Mouse (Mus musculus) stomach, postnatal 0 days (tissue): ENCODE results near the gene Il11ra2. TPM values are rescaled to one million over a fixed set of nuclear protein-coding genes. Genes with fewer than 3 reads are reported as not detected.
"Not testable (repeated sequence)": the region's sequence is repeated elsewhere in the genome, so short reads cannot be mapped to it uniquely, and the experiment has no call there.

Source experiments
- ATAC-seq: fragments of 200-750 bp; cut with Nextera tagmentation; 2 replicates; pipeline ENCODE4 v1.8.0; 2017; ENCODE audit not compliant: low FRiP score, low TSS enrichment
- DNase-seq: peaks from one replicate; pipeline ENCODE4 v3.0.0-alpha.2; 2016; ENCODE audit warnings: low spot score
- H3K27ac ChIP-seq: fragments of 300-500 bp; sonication (generic); replicated peaks from 2 replicates; pipeline ENCODE4 v1.5.1; 2014; ENCODE audit warnings: mild to moderate bottlenecking, control low read depth
- H3K27me3 ChIP-seq: fragments of 300-500 bp; sonication (generic); 2 replicates; pipeline ENCODE4 v1.6.1; 2014; ENCODE audit warnings: low read length; ENCODE audit not compliant: control insufficient read depth, insufficient read depth
- H3K36me3 ChIP-seq: fragments of 300-500 bp; sonication (generic); 2 replicates; pipeline ENCODE4 v1.6.1; 2014; ENCODE audit warnings: low read length, mixed read lengths; ENCODE audit not compliant: control insufficient read depth, insufficient read depth
- H3K4me1 ChIP-seq: fragments of 300-500 bp; sonication (generic); replicated peaks from 2 replicates; pipeline ENCODE4 v1.6.1; 2014; ENCODE audit warnings: antibody characterized with exemption; ENCODE audit not compliant: control insufficient read depth, insufficient read depth
- H3K4me2 ChIP-seq: fragments of 300-500 bp; sonication (generic); replicated peaks from 2 replicates; pipeline ENCODE4 v1.6.1; 2014; ENCODE audit warnings: low read depth, mild to moderate bottlenecking, control low read depth, moderate library complexity
- H3K4me3 ChIP-seq: fragments of 300-500 bp; sonication (generic); 2 replicates; pipeline ENCODE4 v1.5.1; 2014; ENCODE audit warnings: low read depth, low read length, control low read depth
- H3K9ac ChIP-seq: fragments of 300-500 bp; sonication (generic); 2 replicates; pipeline ENCODE4 v1.6.1; 2014; ENCODE audit warnings: mild to moderate bottlenecking, low read length, control low read depth, mixed read lengths
- H3K9me3 ChIP-seq: fragments of 300-500 bp; sonication (generic); 2 replicates; pipeline ENCODE4 v1.6.1; 2016; ENCODE audit warnings: low read length; ENCODE audit not compliant: control insufficient read depth
- WGBS: fragments of 180-500 bp; shearing (Covaris S2); extraction: QIAGEN DNeasy Blood & Tissue Kit; methylation state at CpG from one replicate; pipeline ENCODE4 v1.1.7; 2014; 5-methylcytosine and 5-hydroxymethylcytosine counted together
- polyA plus RNA-seq: library from polyadenylated mRNA; unstranded; fragments of >200 nt; fragmentation: Nextera tagmentation; extraction: Ambion mirVana; gene quantifications from 2 replicates; pipeline ENCODE4 v1.2.1, GENCODE M21; 2015

Il11ra2 gene
- not detected in 2 replicates for polyA plus RNA-seq

DNA sequence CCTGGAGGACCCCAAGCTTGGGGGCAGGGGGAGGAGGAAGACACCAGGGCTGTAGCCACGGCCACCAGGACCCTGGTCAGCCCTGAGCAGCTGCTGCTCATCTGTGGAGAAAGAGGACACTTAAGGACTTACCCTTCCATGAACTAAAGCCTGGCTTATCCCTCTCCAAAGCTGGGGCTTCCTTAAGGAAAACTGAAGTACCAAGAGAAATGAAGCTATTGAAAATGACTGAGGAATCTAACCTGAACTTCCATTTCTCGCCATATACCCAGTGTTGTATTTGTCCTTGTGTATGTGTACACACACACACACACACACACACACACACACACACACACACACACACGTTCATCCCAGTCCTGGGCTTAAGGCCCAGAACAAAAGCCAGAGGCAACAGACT lies at the start of gene Il11ra2:
TSS of gene Il11ra2 (minus strand) at position 101 of the 400 bp plus-strand sequence.
- H3K4me2 ChIP-seq, H3K4me3 ChIP-seq, H3K9me3 ChIP-seq, ATAC-seq, H3K27ac ChIP-seq, H3K36me3 ChIP-seq, H3K9ac ChIP-seq, H3K4me1 ChIP-seq, H3K27me3 ChIP-seq, DNase-seq: not testable (repeated sequence)
- WGBS: no CpG with 5 or more reads among the region's 3 CpGs

DNA sequence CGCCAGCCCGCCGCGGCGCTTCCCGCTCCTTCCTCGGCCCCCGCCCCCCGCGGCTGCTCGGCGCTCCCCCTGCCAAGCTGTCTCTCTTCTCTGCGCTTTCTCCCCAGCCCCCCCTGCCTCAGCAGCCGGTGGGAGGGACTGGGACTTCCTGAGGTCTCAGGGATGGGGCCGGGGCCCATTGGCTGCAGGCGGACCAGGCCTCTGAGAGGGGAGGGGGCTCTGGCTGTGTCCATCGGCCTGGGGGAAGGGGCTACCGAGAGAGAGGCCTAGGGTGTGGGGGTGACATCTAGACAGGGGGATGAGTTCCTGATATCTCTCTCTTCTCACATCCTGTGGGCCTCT lies 20.5 kb upstream of the Il11ra2 start:
- no CpG with 5 or more reads among the region's 18 CpGs for WGBS
- not testable (repeated sequence) for ATAC-seq

DNA sequence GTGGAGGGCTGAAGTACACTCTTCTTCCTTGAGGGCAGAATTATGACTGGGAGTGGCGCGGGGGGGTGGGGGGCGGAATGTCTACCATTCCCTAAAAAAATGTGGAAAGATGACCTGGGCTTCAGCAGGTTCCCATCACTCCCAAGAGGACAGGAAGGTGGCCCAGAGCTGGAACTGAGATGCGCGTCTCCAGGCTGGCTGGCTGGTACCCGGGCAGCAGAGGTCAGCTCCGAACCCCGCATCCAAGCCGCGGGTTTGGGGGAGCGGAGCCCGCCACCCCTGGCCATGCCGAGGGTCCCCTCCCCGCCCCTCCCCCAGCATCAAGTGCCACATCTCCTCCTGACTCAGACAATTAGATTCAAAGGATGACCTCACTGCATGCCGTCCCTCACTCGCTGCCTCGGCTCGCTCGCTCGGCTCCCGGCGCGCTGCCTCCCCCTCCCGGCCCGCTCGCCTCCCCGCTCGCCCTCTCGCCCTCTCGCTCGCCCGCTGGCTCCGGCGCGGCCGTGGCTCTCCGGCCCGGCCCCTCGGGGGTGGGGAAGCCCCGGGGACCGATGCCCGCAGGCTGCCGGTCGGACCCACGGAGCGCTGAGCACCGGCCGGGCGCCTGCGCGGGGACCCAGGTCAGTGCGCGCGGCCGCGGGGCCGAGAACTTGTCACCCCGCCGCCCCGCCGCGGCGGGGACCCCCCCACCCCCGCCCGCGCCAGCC lies 19.9 kb upstream of the Il11ra2 start:
- not testable (repeated sequence) for ATAC-seq, H3K4me2 ChIP-seq, H3K9ac ChIP-seq, H3K27ac ChIP-seq, H3K4me1 ChIP-seq, DNase-seq, H3K9me3 ChIP-seq, H3K36me3 ChIP-seq, H3K27me3 ChIP-seq, H3K4me3 ChIP-seq
- no CpG with 5 or more reads among the region's 66 CpGs for WGBS

More for the DNA sequence above, 20.5 kb upstream of the Il11ra2 start:
- not testable (repeated sequence) for DNase-seq, H3K9me3 ChIP-seq, H3K4me3 ChIP-seq, H3K27ac ChIP-seq, H3K36me3 ChIP-seq, H3K4me2 ChIP-seq, H3K4me1 ChIP-seq, H3K27me3 ChIP-seq, H3K9ac ChIP-seq

DNA sequence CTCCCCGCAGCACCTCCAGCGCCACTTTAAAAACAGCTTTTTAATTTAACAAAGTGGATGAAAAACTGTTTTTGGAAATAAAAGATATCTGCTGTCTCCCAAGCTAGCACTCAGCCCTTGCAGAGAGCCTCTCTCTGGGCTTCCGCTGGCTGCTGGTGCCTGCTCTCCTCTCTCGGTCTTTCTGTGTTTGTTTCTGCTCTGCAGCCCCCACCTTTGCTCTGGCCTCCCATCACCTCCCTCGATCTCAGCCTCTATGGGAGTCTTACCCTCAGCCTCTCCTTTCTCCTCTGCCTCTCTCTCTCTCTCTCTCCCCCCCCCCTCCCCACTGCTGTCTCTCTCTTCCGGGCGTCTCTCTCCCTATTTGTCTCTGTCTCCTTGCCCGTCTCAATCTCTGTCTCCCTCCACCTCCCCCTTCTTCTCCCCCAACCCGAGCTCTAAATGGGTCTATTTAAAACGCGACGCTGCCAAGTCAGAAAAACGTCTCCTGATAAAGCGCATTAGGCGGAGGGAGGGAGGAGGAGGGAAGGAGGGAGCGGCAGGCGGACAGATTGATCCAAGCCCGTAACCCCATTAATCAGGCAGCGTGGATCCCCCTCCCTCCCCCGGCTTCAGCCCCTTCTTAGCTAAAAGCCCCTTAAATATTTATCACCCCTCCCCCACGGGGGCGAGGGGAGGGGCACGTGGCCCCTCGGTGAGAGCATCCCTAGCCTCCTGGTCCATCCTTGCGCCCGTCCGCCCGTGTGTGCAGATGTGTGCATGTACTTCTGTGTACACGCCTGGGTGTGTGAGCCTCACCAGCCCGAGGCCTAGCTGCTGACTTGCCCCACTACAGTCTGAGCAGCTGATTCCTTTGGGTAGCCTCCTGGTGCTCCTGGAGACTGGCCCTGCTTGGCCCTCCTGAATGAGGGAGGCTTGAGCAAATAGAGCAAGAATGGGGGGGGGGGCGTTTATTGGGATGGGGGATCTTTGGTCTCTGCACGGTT lies 19.0 kb upstream of the Il11ra2 start:
- DNase-seq, H3K4me3 ChIP-seq, ATAC-seq, H3K36me3 ChIP-seq, H3K27me3 ChIP-seq, H3K9me3 ChIP-seq, H3K27ac ChIP-seq, H3K4me2 ChIP-seq, H3K4me1 ChIP-seq, H3K9ac ChIP-seq: not testable (repeated sequence)
- WGBS: no CpG with 5 or more reads among the region's 32 CpGs

DNA sequence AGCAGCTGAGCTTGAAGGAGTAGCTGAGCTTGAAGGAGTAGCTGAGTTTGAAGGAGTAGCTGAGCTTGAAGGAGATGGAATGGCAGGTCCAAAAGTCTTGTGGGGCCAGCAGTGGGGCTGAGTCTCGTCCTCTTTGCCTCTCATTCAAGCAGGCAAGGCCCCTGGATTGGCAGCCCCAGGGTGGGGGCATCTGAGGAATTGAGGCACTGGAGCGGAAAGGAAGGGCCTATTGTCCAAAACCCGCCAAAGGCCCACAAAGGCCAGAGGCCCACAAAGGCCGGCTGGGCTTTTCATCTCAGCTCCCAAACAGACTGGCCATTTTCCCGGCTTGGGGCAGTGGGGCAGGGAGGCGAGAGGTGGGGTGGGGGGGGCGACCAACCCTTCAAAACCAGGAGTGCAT lies 17.7 kb upstream of the Il11ra2 start:
- not testable (repeated sequence) for H3K9me3 ChIP-seq, ATAC-seq, H3K9ac ChIP-seq, H3K27me3 ChIP-seq, H3K4me1 ChIP-seq, H3K4me2 ChIP-seq, DNase-seq, H3K27ac ChIP-seq, H3K4me3 ChIP-seq, H3K36me3 ChIP-seq
- no CpG with 5 or more reads among the region's 7 CpGs for WGBS

DNA sequence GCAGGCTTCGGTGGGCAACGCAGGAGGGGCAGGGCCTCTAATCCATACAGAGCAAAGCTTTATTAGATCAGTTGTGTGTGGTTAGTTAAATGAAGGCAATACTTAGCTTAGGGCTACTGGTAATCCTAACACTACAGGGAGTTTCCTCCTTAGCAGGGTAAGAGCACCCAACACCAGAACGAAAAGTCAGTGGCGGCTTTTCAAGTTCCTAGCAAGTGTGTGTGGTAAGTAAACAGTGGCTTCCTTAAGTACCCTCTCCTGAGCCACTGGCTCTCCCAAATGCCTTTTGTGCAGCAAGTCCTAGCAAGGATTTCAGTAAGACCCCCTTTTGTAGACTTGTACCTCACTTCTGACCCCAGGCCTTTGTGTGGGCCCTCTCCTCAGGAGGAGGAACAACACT lies 13.7 kb upstream of the Il11ra2 start:
- H3K27me3 ChIP-seq, H3K36me3 ChIP-seq, DNase-seq, H3K9ac ChIP-seq, H3K27ac ChIP-seq, ATAC-seq, H3K4me3 ChIP-seq, H3K4me1 ChIP-seq, H3K9me3 ChIP-seq, H3K4me2 ChIP-seq: not testable (repeated sequence)
- no CpG with 5 or more reads among the region's 4 CpGs for WGBS

DNA sequence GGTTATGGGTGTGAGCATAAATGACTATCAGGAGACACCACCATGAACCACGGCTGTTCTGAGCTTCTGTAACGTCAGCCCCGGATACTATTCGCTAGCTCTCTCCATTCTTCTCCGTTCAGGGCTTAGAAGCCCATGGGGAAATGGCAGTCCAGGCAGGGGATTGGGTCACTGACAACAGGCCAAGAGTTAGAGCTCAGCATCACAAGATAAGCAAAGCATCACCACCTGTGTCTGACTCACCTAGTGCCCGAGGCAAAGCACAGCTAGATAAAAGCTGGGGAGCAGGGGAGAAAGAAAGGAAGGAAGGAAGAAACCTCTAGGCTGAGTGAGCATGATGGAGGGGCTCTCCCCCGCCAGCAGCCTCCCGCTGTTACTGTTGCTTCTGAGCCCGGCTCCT lies 6.7 kb downstream of the Il11ra2 start, which contains the start of gene Ccl27b:
TSS of gene Ccl27b (plus strand) at position 301 of the 400 bp plus-strand sequence.
- not testable (repeated sequence) for ATAC-seq

DNA sequence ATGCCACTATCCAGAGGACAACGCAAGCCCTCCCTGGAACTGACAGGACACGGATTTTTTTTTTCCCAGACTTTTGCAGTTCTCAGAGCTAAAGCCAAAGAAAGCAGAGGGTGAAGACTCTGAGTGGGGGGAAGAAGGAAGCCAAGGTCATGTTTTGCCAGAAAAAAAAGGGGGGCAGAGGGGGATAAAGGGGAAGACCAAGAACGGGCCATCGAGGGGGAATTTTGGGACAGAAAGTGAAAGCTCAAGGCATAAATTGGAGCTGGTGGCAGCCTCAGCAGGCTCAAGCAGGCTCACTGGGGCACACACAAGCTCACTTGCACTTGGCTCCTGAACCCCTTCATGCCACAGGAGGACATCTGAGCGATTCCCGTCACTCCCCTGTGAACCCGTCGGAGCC lies 32.3 kb downstream of the Il11ra2 start, which contains the start of gene Gm2564:
TSS of gene Gm2564 (plus strand) at position 301 of the 400 bp plus-strand sequence.
- DNase-seq, H3K4me2 ChIP-seq, H3K27me3 ChIP-seq, H3K4me1 ChIP-seq, H3K9ac ChIP-seq, H3K9me3 ChIP-seq, H3K4me3 ChIP-seq, H3K27ac ChIP-seq, ATAC-seq, H3K36me3 ChIP-seq: not testable (repeated sequence)
- no CpG with 5 or more reads among the region's 8 CpGs for WGBS

More for the DNA sequence above, 6.7 kb downstream of the Il11ra2 start, which contains the start of gene Ccl27b:
- no CpG with 5 or more reads among the region's 9 CpGs for WGBS
- H3K4me2 ChIP-seq, H3K9ac ChIP-seq, H3K27me3 ChIP-seq, H3K4me3 ChIP-seq, H3K9me3 ChIP-seq, H3K36me3 ChIP-seq, H3K4me1 ChIP-seq, DNase-seq, H3K27ac ChIP-seq: not testable (repeated sequence)
